Mouse (Mus musculus) forebrain, postnatal 0 days (tissue): Measurements from ENCODE around the gene Pop7. TPM values are rescaled to one million over a fixed set of nuclear protein-coding genes. Genes with fewer than 3 reads are reported as not detected.
A peak's percentile ranks its signal among the peaks of the same experiment; 100 is the strongest.

Experiments
- ATAC-seq: fragments of 200-750 bp; cut with Nextera tagmentation; 2 replicates; pipeline ENCODE4 v1.8.0; 2017; ENCODE audit warnings: mild to moderate bottlenecking, moderate library complexity
- DNase-seq: peaks from one replicate; pipeline ENCODE4 v3.0.0-alpha.2; 2015
- H3K27ac ChIP-seq: fragments of 300-500 bp; sonication (generic); 2 replicates; pipeline ENCODE4 v1.5.1; 2014; ENCODE audit warnings: low read depth, mild to moderate bottlenecking, antibody characterized with exemption, low read length, moderate library complexity, mixed read lengths
- H3K27me3 ChIP-seq: fragments of 300-500 bp; sonication (generic); 2 replicates; pipeline ENCODE4 v1.6.1; 2014; ENCODE audit warnings: mild to moderate bottlenecking, low read length, mixed read lengths; ENCODE audit not compliant: insufficient read depth
- H3K36me3 ChIP-seq: fragments of 300-500 bp; sonication (generic); 2 replicates; pipeline ENCODE4 v1.6.1; 2014; ENCODE audit warnings: mild to moderate bottlenecking, moderate library complexity; ENCODE audit not compliant: insufficient read depth
- H3K4me1 ChIP-seq: fragments of 300-500 bp; sonication (generic); 2 replicates; pipeline ENCODE4 v1.6.1; 2014; ENCODE audit warnings: antibody characterized with exemption; ENCODE audit not compliant: insufficient read depth
- H3K4me2 ChIP-seq: fragments of 300-500 bp; sonication (generic); 2 replicates; pipeline ENCODE4 v1.6.1; 2014; ENCODE audit warnings: low read depth, mild to moderate bottlenecking, moderate library complexity
- H3K4me3 ChIP-seq: fragments of 300-500 bp; sonication (generic); 2 replicates; pipeline ENCODE4 v1.5.1; 2014; ENCODE audit warnings: low read depth, low read length, mixed read lengths
- H3K9ac ChIP-seq: fragments of 300-500 bp; sonication (generic); 2 replicates; pipeline ENCODE4 v1.6.1; 2014; ENCODE audit warnings: mild to moderate bottlenecking
- H3K9me3 ChIP-seq: fragments of 300-500 bp; sonication (generic); 2 replicates; pipeline ENCODE4 v1.6.1; 2016; ENCODE audit warnings: low read length
- CTCF ChIP-seq: sonication (generic); IDR thresholded peaks from 2 replicates; pipeline ENCODE4 v1.5.1; 2016; ENCODE audit warnings: antibody characterized with exemption, control low read depth, low read depth
- WGBS: fragments of 180-500 bp; shearing (Covaris S2); extraction: QIAGEN DNeasy Blood & Tissue Kit; methylation state at CpG from one replicate; pipeline ENCODE4 v1.1.7; 2014; 5-methylcytosine and 5-hydroxymethylcytosine counted together
- polyA plus RNA-seq: library from polyadenylated mRNA; unstranded; fragments of >200 nt; fragmentation: Nextera tagmentation; extraction: Ambion mirVana; gene quantifications from 2 replicates; pipeline ENCODE4 v1.2.1, GENCODE M21; 2015
- total RNA-seq: library from RNA; depleted of rRNA; stranded (reverse); fragments of >200 nt; gene quantifications from 2 replicates; pipeline ENCODE4 v1.2.3, GENCODE M21; 2014

Gene Pop7
- total and polyA plus RNA-seq, 2 experiments from 2014 or later = 79.1 to 99.2 TPM

GRCm38 (mm10) chr5:137491559-137491958, 10.8 kb downstream of the Pop7 start:
- H3K36me3 ChIP-seq = no peaks in the 10 kb centered on the region
- no peaks in the 10 kb centered on the region for H3K27me3 ChIP-seq
- WGBS = 63% methylated on average over 4 of the region's 4 CpGs
- ATAC-seq = no peak
- TF ChIP-seq CTCF = no peak
- no peaks in the 10 kb centered on the region for H3K4me1 ChIP-seq
- no peaks in the 10 kb centered on the region for H3K9me3 ChIP-seq
- no peak overlapping the region for H3K27ac ChIP-seq
- H3K4me2 ChIP-seq = no peak overlapping the region
- H3K9ac ChIP-seq = no peak overlapping the region
- H3K4me3 ChIP-seq = no peak overlapping the region
- peak; percentile 10 for DNase-seq

GRCm38 (mm10) chr5:137487616-137488015, 14.7 kb downstream of the Pop7 start:
- H3K4me2 ChIP-seq = no peak overlapping the region
- H3K27me3 ChIP-seq = peaks cover 5% of the 10 kb centered on the region
- ATAC-seq (no peak), DNase-seq (no peak)
- no peak overlapping the region for H3K9ac ChIP-seq
- H3K27ac ChIP-seq = no peak overlapping the region
- no peak for TF ChIP-seq CTCF
- no peaks in the 10 kb centered on the region for H3K9me3 ChIP-seq
- no peaks in the 10 kb centered on the region for H3K4me1 ChIP-seq
- WGBS = 90% methylated on average over 7 of the region's 7 CpGs
- no peak overlapping the region for H3K4me3 ChIP-seq
- H3K36me3 ChIP-seq = no peaks in the 10 kb centered on the region

- DNase-seq = no peak
- H3K9me3 ChIP-seq = no peaks in the 10 kb centered on the region
- no peaks in the 10 kb centered on the region for H3K36me3 ChIP-seq
- no peak for TF ChIP-seq CTCF
- H3K4me2 ChIP-seq = peak overlapping the region; percentile 29
- no peaks in the 10 kb centered on the region; the same call in 1 of the 2 replicates for H3K4me1 ChIP-seq
- WGBS = 2% methylated on average over 17 of the region's 17 CpGs
- H3K27ac ChIP-seq = no peak overlapping the region
- H3K27me3 ChIP-seq = peaks cover 5% of the 10 kb centered on the region
- no peak for ATAC-seq
- peak overlapping the region; percentile 11; the same call in 1 of the 2 replicates for H3K4me3 ChIP-seq
- H3K9ac ChIP-seq = no peak overlapping the region
Measured at GRCm38 (mm10) chr5:137485851-137486155, 16.5 kb downstream of the Pop7 start.

- H3K27ac ChIP-seq = no peak overlapping the region
- H3K9me3 ChIP-seq = no peaks in the 10 kb centered on the region
- peak overlapping the region; percentile 11; the same call in 1 of the 2 replicates for H3K4me3 ChIP-seq
- peak overlapping the region; percentile 29 for H3K4me2 ChIP-seq
- DNase-seq = no peak
- no peaks in the 10 kb centered on the region; the same call in 1 of the 2 replicates for H3K4me1 ChIP-seq
- TF ChIP-seq CTCF = no peak
- H3K27me3 ChIP-seq = peaks cover 5% of the 10 kb centered on the region
- no peaks in the 10 kb centered on the region for H3K36me3 ChIP-seq
- WGBS = 6% methylated on average over 30 of the region's 30 CpGs
- ATAC-seq = no peak
- no peak overlapping the region for H3K9ac ChIP-seq
Measured at GRCm38 (mm10) chr5:137485071-137485850, 17.1 kb downstream of the Pop7 start.

- DNase-seq (no peak), ATAC-seq (no peak)
- WGBS = 16% methylated on average over 8 of the region's 8 CpGs
- Histone ChIP-seq H3K9me3 (no peaks in the 10 kb centered on the region), H3K36me3 (no peaks in the 10 kb centered on the region), H3K4me1 (no peaks in the 10 kb centered on the region; the same call in 1 of the 2 replicates), H3K27ac (no peak overlapping the region), H3K4me3 (no peak overlapping the region), H3K27me3 (peaks cover 5% of the 10 kb centered on the region), H3K4me2 (no peak overlapping the region), H3K9ac (no peak overlapping the region)
- TF ChIP-seq CTCF = no peak
Measured at GRCm38 (mm10) chr5:137481897-137482296, 20.4 kb downstream of the Pop7 start.

GRCm38 (mm10) chr5:137481138-137481537, 21.2 kb downstream of the Pop7 start:
- no peaks in the 10 kb centered on the region for H3K36me3 ChIP-seq
- ATAC-seq (no peak), DNase-seq (peak; percentile 94)
- no peak overlapping the region for H3K27ac ChIP-seq
- no peak overlapping the region for H3K4me3 ChIP-seq
- no peaks in the 10 kb centered on the region for H3K9me3 ChIP-seq
- H3K27me3 ChIP-seq = peaks cover 5% of the 10 kb centered on the region; the same call in 1 of the 2 replicates
- no peaks in the 10 kb centered on the region; the same call in 1 of the 2 replicates for H3K4me1 ChIP-seq
- H3K9ac ChIP-seq = no peak overlapping the region
- peak; percentile 75 for TF ChIP-seq CTCF
- no peak overlapping the region for H3K4me2 ChIP-seq

- 88% methylated on average over 5 of the region's 5 CpGs for WGBS
- Histone ChIP-seq H3K27ac (no peak within 1 kb of the TSS), H3K4me3 (no peak within 1 kb of the TSS), H3K27me3 (no peaks in the 10 kb centered on the region), H3K36me3 (no peaks in the 10 kb centered on the region), H3K4me2 (no peak within 1 kb of the TSS), H3K4me1 (no peaks in the 10 kb centered on the region; the same call in 1 of the 2 replicates), H3K9me3 (no peaks in the 10 kb centered on the region), H3K9ac (no peak within 1 kb of the TSS)
- DNase-seq = no peak
- TF ChIP-seq CTCF = no peak
- ATAC-seq = no peak
Measured at GRCm38 (mm10) chr5:137476964-137477363, 25.4 kb downstream of the Pop7 start, which contains the start of gene Zan. TSS of gene Zan (minus strand) at chr5:137477064.
